Mouse (Mus musculus): ENCODE measurements at regions not wholly inside any gene's neighbourhood (a gene's known extent, or its start where the extent isn't known, plus 50 kb on each side); places are given as distances from the start of the nearest gene placed in this dataset.

DNA sequence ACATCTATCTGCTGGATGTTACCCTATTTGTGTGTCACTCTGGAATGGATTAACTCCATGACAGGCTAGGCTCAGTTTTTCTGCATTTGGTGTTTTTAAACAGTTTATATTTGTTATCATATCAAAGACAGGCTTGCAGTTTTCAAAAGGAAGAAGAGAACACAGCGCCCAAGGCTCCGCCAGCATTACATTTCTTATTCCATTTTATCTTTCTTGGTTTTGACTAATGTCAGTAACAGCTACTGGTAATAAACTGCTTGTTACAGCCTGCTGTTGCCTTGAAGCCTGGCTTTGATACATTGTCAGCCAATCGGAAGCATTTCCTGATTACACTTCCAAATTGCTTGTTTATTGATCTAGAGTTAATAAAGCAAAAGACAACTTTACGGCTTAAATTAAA is 219.4 kb upstream of the Mdfic start:
- no peak for DNase-seq (ENCODE audit: low spot score)
- Histone ChIP-seq H3K27ac (replicated peaks) (no peak overlapping the region), H3K9me3 (replicated peaks) (no peaks in the 10 kb centered on the region), H3K36me3 (no peaks in the 10 kb centered on the region), H3K27me3 (ENCODE audit: low read depth, poor library complexity, severe bottlenecking) (no peaks in the 10 kb centered on the region), H3K4me3 (no peak overlapping the region), H3K4me1 (no peaks in the 10 kb centered on the region)
- WGBS = 81% methylated on average over 4 of the region's 4 CpGs

DNA sequence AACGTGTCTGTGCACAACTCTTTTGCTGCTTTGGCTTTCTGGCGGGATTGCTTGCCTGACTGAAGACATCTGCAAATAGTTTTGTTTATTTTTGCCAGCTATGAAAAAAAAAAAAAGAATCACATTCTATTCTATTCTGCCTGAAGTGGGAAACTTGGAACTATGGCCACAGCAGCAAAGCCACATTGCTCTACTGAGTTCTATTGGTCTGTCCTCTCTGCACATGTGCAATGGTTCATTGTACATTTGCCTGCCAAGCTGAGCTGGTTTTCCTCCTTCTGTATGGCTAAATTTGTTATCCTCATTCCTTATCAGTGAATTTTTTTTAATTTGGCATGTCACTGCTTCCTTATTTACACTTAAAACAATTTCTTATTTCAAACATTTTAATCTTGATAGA is 211.1 kb upstream of the Mdfic start:
- H3K27me3 ChIP-seq (ENCODE audit: low read depth, poor library complexity, severe bottlenecking) = no peaks in the 10 kb centered on the region
- no peak for DNase-seq (ENCODE audit: low spot score)
- H3K36me3 ChIP-seq = no peaks in the 10 kb centered on the region
- H3K9me3 ChIP-seq (replicated peaks) = no peaks in the 10 kb centered on the region
- H3K4me1 ChIP-seq = no peaks in the 10 kb centered on the region
- H3K4me3 ChIP-seq = no peak overlapping the region
- WGBS = 73% methylated on average over 2 of the region's 2 CpGs
- no peak overlapping the region for H3K27ac ChIP-seq (replicated peaks)

DNA sequence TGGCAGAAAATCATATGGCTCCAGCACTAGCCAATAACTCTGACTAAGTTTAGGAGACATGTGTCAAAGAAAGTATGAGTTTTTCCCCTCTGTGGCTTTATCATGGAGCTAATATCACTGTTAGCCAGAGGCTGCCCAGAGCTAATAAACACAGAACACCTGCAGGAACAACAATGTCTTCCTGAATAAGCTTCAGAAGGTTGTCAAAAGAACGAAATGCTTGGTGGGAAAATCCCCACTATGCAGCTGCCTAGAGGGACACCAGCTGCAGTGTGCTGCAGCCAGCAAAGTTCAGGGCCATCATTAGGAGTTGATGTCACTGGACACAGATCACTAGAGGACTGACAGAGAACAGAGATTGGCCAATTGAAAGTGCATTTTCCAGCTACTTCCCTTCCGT is 183.2 kb upstream of the Mdfic start:
- Histone ChIP-seq H3K27me3 (ENCODE audit: low read depth, poor library complexity, severe bottlenecking) (no peaks in the 10 kb centered on the region), H3K4me1 (no peaks in the 10 kb centered on the region), H3K4me3 (no peak overlapping the region), H3K36me3 (no peaks in the 10 kb centered on the region), H3K9me3 (replicated peaks) (no peaks in the 10 kb centered on the region), H3K27ac (replicated peaks) (no peak overlapping the region)
- no peak for DNase-seq (ENCODE audit: low spot score)
- WGBS = 81% methylated on average over 2 of the region's 2 CpGs

DNA sequence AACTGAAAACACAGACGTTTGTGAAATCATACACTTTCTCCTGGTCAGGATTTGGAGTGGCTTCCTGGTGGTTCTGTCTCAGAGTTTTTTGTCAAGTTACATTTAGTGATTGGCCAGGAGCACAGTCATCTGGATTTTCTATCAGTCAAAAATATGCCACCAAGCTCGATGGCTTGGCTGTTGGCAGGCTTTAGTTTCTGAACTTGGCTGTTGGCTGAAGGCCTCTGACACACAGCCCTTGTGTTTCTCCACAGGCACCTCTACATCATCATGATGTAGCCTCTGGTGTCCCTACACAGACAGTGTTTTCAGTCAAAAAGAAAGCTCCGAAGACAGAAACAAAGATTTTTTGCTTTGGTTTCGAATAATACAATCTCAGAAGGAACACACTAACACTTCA is 178.5 kb upstream of the Mdfic start:
- H3K27ac ChIP-seq (replicated peaks) = no peak overlapping the region
- H3K27me3 ChIP-seq (ENCODE audit: low read depth, poor library complexity, severe bottlenecking) = no peaks in the 10 kb centered on the region
- no peaks in the 10 kb centered on the region for H3K9me3 ChIP-seq (replicated peaks)
- no peaks in the 10 kb centered on the region for H3K4me1 ChIP-seq
- no peaks in the 10 kb centered on the region for H3K36me3 ChIP-seq
- WGBS = 90% methylated on average over 4 of the region's 4 CpGs
- no peak for DNase-seq (ENCODE audit: low spot score)
- no peak overlapping the region for H3K4me3 ChIP-seq

DNA sequence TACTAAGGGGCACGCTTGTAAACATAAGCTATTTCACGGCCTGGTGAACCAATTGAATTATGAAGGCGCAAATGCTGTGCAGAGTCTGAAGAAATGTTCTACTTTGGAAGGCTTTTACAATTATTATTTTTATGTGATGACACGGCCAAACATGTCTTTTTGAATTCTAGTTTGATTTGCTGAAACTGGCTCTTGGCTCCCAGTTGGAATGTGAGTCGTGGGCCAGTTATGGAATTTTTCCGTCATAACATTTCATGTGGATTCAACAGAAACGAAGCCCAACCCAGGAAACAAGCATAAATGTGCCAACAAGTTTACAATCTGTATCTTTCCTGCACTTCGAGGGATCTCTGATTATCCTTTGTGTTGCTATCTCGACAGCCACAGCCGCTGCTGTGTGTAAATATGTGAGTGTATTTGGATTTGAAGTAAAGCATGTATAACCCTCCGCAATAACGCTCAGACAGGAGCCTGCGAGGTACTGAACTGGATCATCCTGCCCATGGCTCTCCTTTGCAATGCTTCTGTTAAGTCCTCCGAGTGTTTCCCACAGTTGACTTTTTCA is 176.9 kb upstream of the Mdfic start:
- 94% methylated on average over 14 of the region's 14 CpGs for WGBS

GRCm38 (mm10) chr6:15548833-15549232 is 171.6 kb upstream of the Mdfic start:
- H3K9me3 ChIP-seq (replicated peaks) = no peaks in the 10 kb centered on the region
- no peaks in the 10 kb centered on the region for H3K27me3 ChIP-seq (ENCODE audit: low read depth, poor library complexity, severe bottlenecking)
- H3K4me1 ChIP-seq = no peaks in the 10 kb centered on the region
- no peaks in the 10 kb centered on the region for H3K36me3 ChIP-seq
- WGBS = 92% methylated on average over 2 of the region's 2 CpGs
- no peak overlapping the region for H3K27ac ChIP-seq (replicated peaks)
- no peak for DNase-seq (ENCODE audit: low spot score)
- H3K4me3 ChIP-seq = no peak overlapping the region

More for the DNA sequence above, 176.9 kb upstream of the Mdfic start:
- Histone ChIP-seq H3K4me3 (no peak overlapping the region), H3K36me3 (no peaks in the 10 kb centered on the region), H3K4me1 (no peaks in the 10 kb centered on the region), H3K9me3 (replicated peaks) (no peaks in the 10 kb centered on the region), H3K27ac (replicated peaks) (no peak overlapping the region), H3K27me3 (ENCODE audit: low read depth, poor library complexity, severe bottlenecking) (no peaks in the 10 kb centered on the region)
- no peak for DNase-seq (ENCODE audit: low spot score)

- no peaks in the 10 kb centered on the region for H3K27me3 ChIP-seq (ENCODE audit: low read depth, poor library complexity, severe bottlenecking)
- H3K27ac ChIP-seq (replicated peaks) = no peak overlapping the region
- WGBS = 71% methylated on average over 1 of the region's 1 CpGs
Observed at GRCm38 (mm10) chr6:15592780-15593179, 127.7 kb upstream of the Mdfic start.

GRCm38 (mm10) chr6:15597226-15597983 is 123.1 kb upstream of the Mdfic start:
- no peak overlapping the region for H3K27ac ChIP-seq (replicated peaks)
- H3K4me1 ChIP-seq = no peaks in the 10 kb centered on the region
- DNase-seq (ENCODE audit: low spot score) = no peak
- H3K4me3 ChIP-seq = no peak overlapping the region
- no peaks in the 10 kb centered on the region for H3K27me3 ChIP-seq (ENCODE audit: low read depth, poor library complexity, severe bottlenecking)
- H3K9me3 ChIP-seq (replicated peaks) = no peaks in the 10 kb centered on the region
- no peaks in the 10 kb centered on the region for H3K36me3 ChIP-seq
- WGBS = 83% methylated on average over 4 of the region's 4 CpGs

More at GRCm38 (mm10) chr6:15592780-15593179, 127.7 kb upstream of the Mdfic start:
- no peaks in the 10 kb centered on the region for H3K4me1 ChIP-seq
- DNase-seq (ENCODE audit: low spot score) = no peak
- H3K9me3 ChIP-seq (replicated peaks) = no peaks in the 10 kb centered on the region
- no peaks in the 10 kb centered on the region for H3K36me3 ChIP-seq
- no peak overlapping the region for H3K4me3 ChIP-seq

- Histone ChIP-seq H3K27ac (replicated peaks) (no peak overlapping the region), H3K9me3 (replicated peaks) (no peaks in the 10 kb centered on the region), H3K4me1 (no peaks in the 10 kb centered on the region), H3K4me3 (no peak overlapping the region), H3K27me3 (ENCODE audit: low read depth, poor library complexity, severe bottlenecking) (no peaks in the 10 kb centered on the region), H3K36me3 (no peaks in the 10 kb centered on the region)
- no peak for DNase-seq (ENCODE audit: low spot score)
Observed at GRCm38 (mm10) chr6:15610208-15610607, 110.3 kb upstream of the Mdfic start.

DNA sequence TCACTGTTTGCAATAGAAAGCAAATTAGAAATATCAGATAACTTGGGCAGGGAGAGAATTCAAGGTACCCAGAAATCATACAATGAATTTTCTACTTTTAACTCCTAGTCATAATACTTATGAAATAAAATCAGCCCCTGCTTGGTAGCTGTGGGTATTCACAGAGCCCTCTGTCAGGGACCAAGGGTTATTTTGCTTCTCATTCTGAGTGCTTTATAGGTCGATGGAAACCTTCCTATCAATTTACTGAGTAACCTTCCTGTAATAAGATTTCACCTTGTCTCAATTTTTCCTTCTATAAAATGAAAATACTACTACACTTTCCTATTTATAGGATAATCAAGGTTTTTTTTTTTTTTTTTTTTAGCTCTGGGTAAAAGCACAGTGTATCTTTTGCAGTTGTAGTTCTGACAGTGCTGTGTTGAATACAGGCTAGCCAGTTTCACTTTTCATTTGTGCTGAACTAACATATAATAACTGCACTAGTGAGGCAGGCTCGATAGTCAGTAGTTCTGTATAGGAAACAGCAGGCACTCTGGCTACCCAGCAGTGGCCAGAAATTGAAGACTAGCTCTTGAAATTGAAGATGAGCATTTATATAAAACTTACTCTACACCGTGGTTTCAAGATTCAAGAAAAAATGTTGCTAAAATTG is 94.4 kb upstream of the Mdfic start:
- Histone ChIP-seq H3K4me1 (no peaks in the 10 kb centered on the region), H3K36me3 (no peaks in the 10 kb centered on the region), H3K4me3 (no peak overlapping the region), H3K9me3 (replicated peaks) (no peaks in the 10 kb centered on the region), H3K27ac (replicated peaks) (no peak overlapping the region), H3K27me3 (ENCODE audit: low read depth, poor library complexity, severe bottlenecking) (no peaks in the 10 kb centered on the region)
- WGBS = 81% methylated on average over 3 of the region's 3 CpGs
- no peak for DNase-seq (ENCODE audit: low spot score)

DNA sequence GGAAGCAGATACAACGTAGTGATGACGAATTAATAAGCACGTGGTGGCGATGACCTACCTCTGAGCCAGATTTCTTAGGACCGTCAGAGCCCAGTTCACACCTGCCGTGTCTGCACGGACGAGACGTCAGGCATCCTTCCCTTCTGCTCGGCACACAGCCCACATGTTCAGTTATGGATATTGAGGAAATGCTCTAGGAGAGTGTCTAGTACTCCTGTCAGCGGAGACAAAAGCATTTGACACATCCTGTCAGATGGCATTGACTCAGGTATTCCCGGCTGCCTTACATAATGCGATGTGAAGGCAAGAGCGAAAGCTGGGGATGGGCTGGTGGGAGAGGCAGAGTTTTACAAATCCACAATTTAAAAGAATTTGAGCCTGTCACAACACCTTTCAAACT is 81.9 kb upstream of the Mdfic start:
- no peaks in the 10 kb centered on the region for H3K36me3 ChIP-seq
- H3K27me3 ChIP-seq (ENCODE audit: low read depth, poor library complexity, severe bottlenecking) = no peaks in the 10 kb centered on the region
- peaks cover 21% of the 10 kb centered on the region for H3K4me1 ChIP-seq
- H3K27ac ChIP-seq (replicated peaks) = 0 out of 2 replicates have a peak overlapping the region, but pooled peaks have one; percentile 17
- WGBS = 73% methylated on average over 14 of the region's 14 CpGs
- H3K4me3 ChIP-seq = no peak overlapping the region
- no peak for DNase-seq (ENCODE audit: low spot score)
- H3K9me3 ChIP-seq (replicated peaks) = no peaks in the 10 kb centered on the region

DNA sequence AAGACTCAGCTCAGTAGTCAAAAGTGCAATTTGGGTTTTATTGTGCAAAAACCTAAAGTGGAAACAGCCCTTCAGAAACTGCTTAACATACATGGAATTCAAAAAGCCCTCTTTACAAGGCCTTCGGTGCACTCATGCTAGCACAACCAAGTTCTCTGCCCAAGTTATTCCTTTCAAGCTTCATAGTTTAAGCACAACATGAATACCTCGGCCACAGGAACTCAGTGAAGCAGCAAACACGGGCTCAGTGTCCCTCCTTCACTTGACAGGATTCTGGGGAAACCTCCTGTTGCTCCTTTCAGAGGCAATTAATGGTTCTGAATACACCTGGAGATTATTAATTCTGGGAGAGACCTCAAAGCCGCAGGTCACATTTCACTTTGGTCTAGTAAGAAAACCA is 81.1 kb upstream of the Mdfic start:
- Histone ChIP-seq H3K4me3 (no peak overlapping the region), H3K9me3 (replicated peaks) (no peaks in the 10 kb centered on the region), H3K27me3 (ENCODE audit: low read depth, poor library complexity, severe bottlenecking) (no peaks in the 10 kb centered on the region), H3K27ac (replicated peaks) (peak overlapping the region; percentile 46; the same call in 1 of the 2 replicates), H3K4me1 (peaks cover 21% of the 10 kb centered on the region), H3K36me3 (no peaks in the 10 kb centered on the region)
- DNase-seq (ENCODE audit: low spot score) = peak; percentile 31
- 14% methylated on average over 4 of the region's 4 CpGs for WGBS

DNA sequence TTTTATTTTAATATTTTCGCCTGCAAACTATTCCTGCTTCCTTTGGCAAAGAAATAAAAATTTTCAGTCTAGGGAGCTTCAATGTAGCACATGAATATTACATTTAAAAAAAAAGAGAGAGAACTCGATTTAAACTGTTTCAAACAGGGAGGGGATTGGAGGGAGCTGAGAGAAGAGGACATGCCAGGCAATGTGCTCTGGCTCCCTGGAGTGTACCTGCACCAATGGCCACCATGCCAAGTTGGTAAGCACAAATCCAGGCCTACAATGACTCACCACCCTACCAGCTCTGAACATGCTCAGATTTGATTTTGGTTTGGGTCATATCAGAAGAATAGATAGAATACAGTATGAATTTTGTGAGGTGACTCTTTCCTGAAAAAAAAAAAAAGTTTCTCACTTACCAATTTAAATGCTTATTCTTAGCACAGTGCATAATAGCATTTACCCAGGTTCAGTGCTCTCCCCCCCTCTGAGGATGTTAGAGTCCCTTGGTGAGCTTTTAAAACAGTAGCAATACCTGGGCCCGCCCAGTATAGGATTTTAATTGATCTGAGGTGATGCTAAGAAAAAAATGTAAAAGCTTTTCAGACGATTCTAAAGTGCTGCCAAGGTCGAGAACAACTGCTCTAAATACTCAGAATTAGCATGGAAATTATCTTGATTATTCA is 80.5 kb upstream of the Mdfic start:
- no peaks in the 10 kb centered on the region for H3K27me3 ChIP-seq (ENCODE audit: low read depth, poor library complexity, severe bottlenecking)
- H3K4me3 ChIP-seq = no peak overlapping the region
- H3K4me1 ChIP-seq = peaks cover 21% of the 10 kb centered on the region
- 18% methylated on average over 5 of the region's 5 CpGs for WGBS
- H3K36me3 ChIP-seq = no peaks in the 10 kb centered on the region
- no peak for DNase-seq (ENCODE audit: low spot score)
- no peaks in the 10 kb centered on the region for H3K9me3 ChIP-seq (replicated peaks)
- H3K27ac ChIP-seq (replicated peaks) = no peak overlapping the region; the same call in 1 of the 2 replicates

Measured in midbrain, embryonic 10.5 days (tissue).